Mouse (Mus musculus) hindbrain, embryonic 10.5 days (tissue): Measurements from ENCODE around the gene Notch1. TPM values are rescaled to one million over a fixed set of nuclear protein-coding genes. Genes with fewer than 3 reads are reported as not detected.
A peak's percentile ranks its signal among the peaks of the same experiment; 100 is the strongest.

Source experiments
- DNase-seq: peaks from one replicate; pipeline ENCODE4 v3.0.0-alpha.2; 2017; ENCODE audit warnings: low spot score
- H3K27ac ChIP-seq: fragments of 300-500 bp; sonication (generic); 2 replicates; pipeline ENCODE4 v1.5.1; 2016; ENCODE audit warnings: mild to moderate bottlenecking, moderate library complexity
- H3K27me3 ChIP-seq: fragments of 300-500 bp; sonication (generic); 2 replicates; pipeline ENCODE4 v1.6.1; 2016; ENCODE audit warnings: mild to moderate bottlenecking; ENCODE audit not compliant: poor library complexity, insufficient read depth, severe bottlenecking
- H3K36me3 ChIP-seq: fragments of 300-500 bp; sonication (generic); 2 replicates; pipeline ENCODE4 v1.6.1; 2016; ENCODE audit warnings: mild to moderate bottlenecking, moderate library complexity
- H3K4me1 ChIP-seq: fragments of 300-500 bp; sonication (generic); replicated peaks from 2 replicates; pipeline ENCODE4 v1.6.1; 2016; ENCODE audit warnings: mild to moderate bottlenecking
- H3K4me3 ChIP-seq: fragments of 300-500 bp; sonication (generic); 2 replicates; pipeline ENCODE4 v1.5.1; 2016; ENCODE audit warnings: mild to moderate bottlenecking, moderate library complexity
- H3K9me3 ChIP-seq: fragments of 300-500 bp; sonication (generic); 2 replicates; pipeline ENCODE4 v1.6.1; 2016; ENCODE audit warnings: mild to moderate bottlenecking, moderate library complexity
- WGBS: fragments of 180-500 bp; shearing (Covaris S2); methylation state at CpG from one replicate; pipeline ENCODE4 v1.1.7; 2016; 5-methylcytosine and 5-hydroxymethylcytosine counted together
- polyA plus RNA-seq: library from polyadenylated mRNA; unstranded; fragments of >200 nt; fragmentation: Nextera tagmentation; extraction: Ambion mirVana; gene quantifications from 2 replicates; pipeline ENCODE4 v1.2.1, GENCODE M21; 2016

Gene Notch1
- polyA plus RNA-seq, 1 experiment from 2014 or later = 46.4 TPM

DNA sequence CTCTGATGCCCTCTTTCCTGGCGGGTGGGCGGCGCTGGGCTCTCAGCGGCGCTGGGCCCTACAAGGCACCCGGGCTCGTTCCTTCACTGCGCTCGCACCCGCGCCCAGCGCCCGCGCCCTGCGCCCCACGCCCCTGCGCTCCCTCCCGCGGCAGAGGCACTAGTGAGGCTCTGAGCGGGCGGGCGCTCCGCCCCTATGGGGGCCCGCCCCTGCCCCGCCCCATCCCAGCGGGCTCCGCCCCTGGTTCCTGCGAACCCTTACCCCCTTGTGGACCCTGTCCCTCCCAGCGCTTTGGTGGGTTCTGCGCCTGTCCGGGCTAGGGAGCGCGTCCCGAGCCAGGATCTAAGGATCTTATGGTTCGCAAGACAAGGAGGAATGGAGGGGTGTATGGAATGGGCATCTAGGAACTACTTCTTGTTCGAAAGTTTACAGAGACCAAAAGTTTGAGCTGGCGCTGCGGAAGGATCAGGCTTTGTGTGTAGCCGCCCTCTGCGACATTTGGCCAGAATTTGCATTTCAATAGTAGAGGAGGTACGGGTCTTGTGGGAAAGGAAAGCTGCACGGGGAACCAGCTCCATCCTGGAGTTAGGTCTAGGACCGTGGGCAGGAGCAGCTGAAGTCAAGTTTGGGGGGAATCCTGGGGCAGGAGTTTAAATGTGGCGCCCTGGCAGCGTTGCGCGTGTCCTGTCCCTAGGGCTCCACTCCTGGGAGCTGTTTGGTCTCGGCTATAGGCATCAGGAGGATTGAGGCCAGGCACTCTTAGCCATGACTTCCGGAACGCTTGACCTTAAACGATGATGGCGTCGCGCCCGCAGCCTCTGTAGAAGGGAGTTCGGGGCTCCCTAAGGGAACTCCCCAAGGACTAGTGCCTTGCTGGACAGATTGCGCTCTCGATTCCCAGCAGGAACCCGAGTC lies 12.5 kb downstream of the Notch1 start:
- Histone ChIP-seq H3K36me3 (peaks cover 22% of the 10 kb centered on the region), H3K27ac (peak overlapping the region; percentile 96), H3K9me3 (no peaks in the 10 kb centered on the region), H3K4me3 (peak overlapping the region; percentile 94), H3K4me1 (peaks cover 96% of the 10 kb centered on the region), H3K27me3 (peaks cover 12% of the 10 kb centered on the region)
- under 1% methylated on average over 58 of the region's 59 CpGs for WGBS
- DNase-seq = peak; percentile 91

DNA sequence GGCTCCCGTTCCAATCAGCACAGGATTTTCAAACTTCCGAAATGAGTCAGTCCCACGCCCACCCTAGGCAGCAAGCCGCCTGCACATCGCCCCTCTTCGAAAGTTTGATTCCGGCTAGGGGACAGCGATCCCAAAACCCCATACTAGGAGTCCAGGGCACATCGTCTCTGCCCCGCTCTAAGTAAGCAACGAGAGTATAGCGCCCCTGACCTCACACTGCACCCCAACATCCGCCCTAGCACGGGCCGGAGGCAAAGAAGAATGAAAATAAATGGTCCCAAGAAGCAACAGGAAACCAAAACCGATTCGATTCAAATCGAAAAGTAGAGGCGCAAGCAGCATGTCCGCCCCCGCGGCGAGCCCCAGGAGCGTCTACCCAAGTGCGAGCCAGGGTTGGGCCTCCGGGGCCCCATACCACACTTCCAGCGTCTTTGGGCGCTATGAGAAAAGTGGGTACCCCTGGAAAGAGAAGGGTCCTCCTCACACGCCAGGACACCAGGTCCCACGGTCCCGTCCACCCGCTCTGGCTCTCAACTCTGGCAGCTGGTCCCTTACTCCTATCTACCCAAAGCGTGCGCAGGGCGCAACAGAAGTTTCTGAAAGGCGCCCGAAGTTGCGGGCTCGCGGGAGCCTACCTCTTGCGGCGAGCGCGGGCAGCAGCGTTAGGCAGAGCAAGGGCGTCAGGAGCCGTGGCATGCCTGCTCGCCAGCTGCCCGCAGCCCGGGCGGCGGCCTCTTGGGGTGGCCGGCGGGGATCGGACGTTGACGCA lies 13.4 kb downstream of the Notch1 start:
- peaks cover 31% of the 10 kb centered on the region for H3K36me3 ChIP-seq
- no peak for DNase-seq
- H3K9me3 ChIP-seq = no peaks in the 10 kb centered on the region
- H3K27ac ChIP-seq = peak overlapping the region; percentile 96
- peak overlapping the region; percentile 94 for H3K4me3 ChIP-seq
- peaks cover 96% of the 10 kb centered on the region for H3K4me1 ChIP-seq
- WGBS = under 1% methylated on average over 57 of the region's 57 CpGs
- peaks cover 12% of the 10 kb centered on the region for H3K27me3 ChIP-seq

- peak; percentile 80 for DNase-seq
- Histone ChIP-seq H3K27ac (peak overlapping the region; percentile 96), H3K27me3 (peaks cover 12% of the 10 kb centered on the region), H3K4me1 (peaks cover 96% of the 10 kb centered on the region), H3K36me3 (peaks cover 38% of the 10 kb centered on the region), H3K9me3 (no peaks in the 10 kb centered on the region), H3K4me3 (peak overlapping the region; percentile 94)
- WGBS = under 1% methylated on average over 33 of the region's 33 CpGs
Observed at GRCm38 (mm10) chr2:26502299-26502862, 14.1 kb downstream of the Notch1 start.

DNA sequence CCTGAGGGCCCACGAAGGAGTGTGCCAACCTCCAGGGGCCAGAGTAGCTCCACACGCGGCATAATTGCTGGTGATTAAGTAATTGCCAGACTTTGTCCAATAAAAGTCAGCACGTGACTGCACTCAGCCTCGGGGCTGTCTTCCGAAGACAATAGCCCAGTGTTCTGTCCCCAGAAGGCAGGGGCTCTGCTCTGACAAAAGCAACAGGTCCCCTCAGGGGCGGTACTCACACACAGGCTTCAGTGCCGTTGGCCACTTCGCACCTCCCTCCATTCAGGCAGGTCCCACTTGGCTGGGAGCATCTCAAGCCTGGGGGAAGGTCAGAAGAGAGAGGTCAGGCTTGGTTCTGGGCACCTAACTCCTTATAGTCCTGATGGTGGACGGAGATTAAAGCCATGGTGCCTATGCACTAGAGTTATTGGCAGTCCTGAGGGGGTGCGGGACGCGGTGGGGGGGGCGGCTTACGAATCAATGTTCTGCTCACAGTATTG lies 14.8 kb downstream of the Notch1 start:
- H3K27ac ChIP-seq = peak overlapping the region; percentile 96
- H3K9me3 ChIP-seq = no peaks in the 10 kb centered on the region
- peaks cover 96% of the 10 kb centered on the region for H3K4me1 ChIP-seq
- WGBS = 2% methylated on average over 15 of the region's 15 CpGs
- H3K36me3 ChIP-seq = peaks cover 45% of the 10 kb centered on the region
- peaks cover 12% of the 10 kb centered on the region for H3K27me3 ChIP-seq
- H3K4me3 ChIP-seq = peak overlapping the region; percentile 94
- peak; percentile 85 for DNase-seq

GRCm38 (mm10) chr2:26500599-26501370 lies 15.7 kb downstream of the Notch1 start:
- 17% methylated on average over 14 of the region's 14 CpGs for WGBS
- peak overlapping the region; percentile 94 for H3K4me3 ChIP-seq
- peaks cover 8% of the 10 kb centered on the region for H3K27me3 ChIP-seq
- H3K36me3 ChIP-seq = peaks cover 54% of the 10 kb centered on the region
- peak; percentile 88 for DNase-seq
- H3K4me1 ChIP-seq = peaks cover 96% of the 10 kb centered on the region
- H3K27ac ChIP-seq = peak overlapping the region; percentile 96
- no peaks in the 10 kb centered on the region for H3K9me3 ChIP-seq

DNA sequence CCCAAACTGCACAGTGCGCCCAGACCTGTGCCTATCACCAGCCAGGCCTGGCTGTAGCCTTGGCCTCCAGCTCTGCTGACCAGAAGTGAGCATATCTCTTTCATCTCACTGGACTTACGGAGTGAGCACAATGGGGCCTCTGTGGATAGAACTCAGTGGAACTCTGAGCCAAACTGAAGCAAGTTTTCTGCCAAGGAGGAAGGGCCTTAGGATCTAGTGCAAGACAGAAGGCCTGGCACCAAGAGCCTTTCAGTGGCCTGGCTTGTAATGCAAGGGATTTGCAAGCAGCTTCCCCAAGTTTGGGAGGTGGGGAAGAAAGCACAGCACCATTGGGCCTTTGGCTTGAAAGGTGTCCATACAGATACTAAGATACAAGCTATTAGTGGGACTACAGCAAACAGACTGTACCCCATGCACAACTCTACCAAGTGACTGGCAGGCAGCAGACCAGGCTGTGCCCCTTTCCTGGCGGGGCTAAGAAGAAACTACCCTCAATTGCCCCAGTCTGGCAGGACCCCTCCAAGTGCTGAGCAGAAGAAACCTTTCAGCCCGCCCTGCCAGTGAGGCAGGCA lies 16.4 kb downstream of the Notch1 start:
- H3K4me3 ChIP-seq = peak overlapping the region; percentile 94
- peaks cover 61% of the 10 kb centered on the region for H3K36me3 ChIP-seq
- no peaks in the 10 kb centered on the region for H3K9me3 ChIP-seq
- peak overlapping the region; percentile 96 for H3K27ac ChIP-seq
- H3K4me1 ChIP-seq = peaks cover 96% of the 10 kb centered on the region
- no peak for DNase-seq
- 44% methylated on average over 4 of the region's 4 CpGs for WGBS
- H3K27me3 ChIP-seq = peaks cover 1% of the 10 kb centered on the region; the same call in 1 of the 2 replicates

- Histone ChIP-seq H3K36me3 (peaks cover 75% of the 10 kb centered on the region), H3K4me1 (peaks cover 96% of the 10 kb centered on the region), H3K4me3 (peak overlapping the region; percentile 94; the same call in 1 of the 2 replicates), H3K9me3 (no peaks in the 10 kb centered on the region), H3K27ac (peak overlapping the region; percentile 96), H3K27me3 (no peaks in the 10 kb centered on the region)
- DNase-seq = no peak
- 79% methylated on average over 8 of the region's 8 CpGs for WGBS
Observed at GRCm38 (mm10) chr2:26498694-26499093, 17.8 kb downstream of the Notch1 start.

GRCm38 (mm10) chr2:26497861-26498533 lies 18.5 kb downstream of the Notch1 start:
- no peaks in the 10 kb centered on the region for H3K27me3 ChIP-seq
- no peak for DNase-seq
- peaks cover 96% of the 10 kb centered on the region for H3K4me1 ChIP-seq
- peak overlapping the region; percentile 96 for H3K27ac ChIP-seq
- H3K36me3 ChIP-seq = peaks cover 82% of the 10 kb centered on the region
- no peaks in the 10 kb centered on the region for H3K9me3 ChIP-seq
- peak overlapping the region; percentile 0; the same call in 1 of the 2 replicates for H3K4me3 ChIP-seq
- 81% methylated on average over 11 of the region's 11 CpGs for WGBS

- H3K36me3 ChIP-seq = peaks cover 94% of the 10 kb centered on the region
- peak overlapping the region; percentile 97 for H3K27ac ChIP-seq
- 92% methylated on average over 3 of the region's 3 CpGs for WGBS
- peaks cover 100% of the 10 kb centered on the region for H3K4me1 ChIP-seq
- H3K4me3 ChIP-seq = 0 out of 2 replicates have a peak overlapping the region, but pooled peaks have one; percentile 16
- H3K27me3 ChIP-seq = no peaks in the 10 kb centered on the region
- no peak for DNase-seq
- H3K9me3 ChIP-seq = no peaks in the 10 kb centered on the region
Observed at GRCm38 (mm10) chr2:26496451-26496850, 20.0 kb downstream of the Notch1 start.

- DNase-seq = no peak
- peaks cover 100% of the 10 kb centered on the region for H3K4me1 ChIP-seq
- H3K9me3 ChIP-seq = no peaks in the 10 kb centered on the region
- peaks cover 96% of the 10 kb centered on the region for H3K36me3 ChIP-seq
- no peak overlapping the region for H3K4me3 ChIP-seq
- H3K27ac ChIP-seq = peak overlapping the region; percentile 97; the same call in 1 of the 2 replicates
- 92% methylated on average over 2 of the region's 2 CpGs for WGBS
- H3K27me3 ChIP-seq = no peaks in the 10 kb centered on the region
Observed at GRCm38 (mm10) chr2:26495701-26496100, 20.8 kb downstream of the Notch1 start.

DNA sequence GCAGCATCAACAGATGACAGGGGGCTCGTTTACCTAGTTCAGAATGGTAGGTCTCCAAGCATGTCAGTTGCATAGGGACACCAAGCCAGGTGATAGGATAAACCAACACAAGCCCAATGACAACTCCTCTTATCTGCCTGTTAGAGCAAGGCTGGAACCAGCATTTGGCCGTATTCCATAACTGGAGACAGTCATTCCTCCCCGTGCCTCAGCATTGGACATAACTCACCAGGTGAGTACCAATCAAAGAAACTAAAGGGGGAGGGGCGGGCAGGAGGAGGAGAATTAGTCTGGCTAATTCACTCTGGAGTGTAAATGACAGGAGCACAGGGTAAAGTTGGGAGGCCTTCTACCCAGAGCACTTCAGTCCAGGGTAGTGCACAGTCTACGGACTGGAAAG lies 21.5 kb downstream of the Notch1 start:
- peak overlapping the region; percentile 97 for H3K27ac ChIP-seq
- WGBS = 81% methylated on average over 5 of the region's 5 CpGs
- peak overlapping the region; percentile 36; the same call in 1 of the 2 replicates for H3K4me3 ChIP-seq
- peaks cover 100% of the 10 kb centered on the region for H3K4me1 ChIP-seq
- no peaks in the 10 kb centered on the region for H3K27me3 ChIP-seq
- no peaks in the 10 kb centered on the region for H3K9me3 ChIP-seq
- DNase-seq = no peak
- peaks cover 97% of the 10 kb centered on the region for H3K36me3 ChIP-seq
